Mouse (Mus musculus) mature B cell (primary cell): ENCODE measurements around the gene Hist1h2af.
"Not testable (repeated sequence)": the region's sequence is repeated elsewhere in the genome, so short reads cannot be mapped to it uniquely, and the experiment has no call there.

Source experiments
- in situ Hi-C: fragments of 300-500 bp; cut with MboI; formaldehyde crosslinking; loops from 2 replicates; pipeline ENCODE4 v1.14.3; 2019

Hist1h2af gene

DNA sequence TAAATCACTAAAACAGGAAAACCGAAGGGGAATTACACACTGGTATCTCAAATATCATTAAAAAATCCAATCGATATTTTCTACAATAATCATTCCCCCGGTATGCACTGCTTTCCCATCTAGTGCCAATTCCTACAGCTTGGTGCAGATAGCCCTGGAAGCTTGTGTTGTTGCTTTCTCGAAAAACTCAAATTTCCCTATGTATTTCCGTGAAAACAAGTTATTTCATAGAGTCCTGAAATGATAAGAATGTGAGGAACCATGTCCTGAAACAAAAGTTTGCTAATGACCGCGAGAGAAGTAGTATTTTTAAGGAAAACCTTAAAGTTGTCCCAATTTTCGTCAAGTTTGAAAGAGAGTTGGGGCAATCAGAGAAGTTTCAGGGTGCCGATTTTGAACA lies 20.7 kb downstream of the Hist1h2af start:
- in situ Hi-C loops, result loop anchor here (10.0 kb wide), 2 partner anchors 190 to 1730 kb away; partner anchors contain the start of genes Hist1h2bb and Hist1h3c

DNA sequence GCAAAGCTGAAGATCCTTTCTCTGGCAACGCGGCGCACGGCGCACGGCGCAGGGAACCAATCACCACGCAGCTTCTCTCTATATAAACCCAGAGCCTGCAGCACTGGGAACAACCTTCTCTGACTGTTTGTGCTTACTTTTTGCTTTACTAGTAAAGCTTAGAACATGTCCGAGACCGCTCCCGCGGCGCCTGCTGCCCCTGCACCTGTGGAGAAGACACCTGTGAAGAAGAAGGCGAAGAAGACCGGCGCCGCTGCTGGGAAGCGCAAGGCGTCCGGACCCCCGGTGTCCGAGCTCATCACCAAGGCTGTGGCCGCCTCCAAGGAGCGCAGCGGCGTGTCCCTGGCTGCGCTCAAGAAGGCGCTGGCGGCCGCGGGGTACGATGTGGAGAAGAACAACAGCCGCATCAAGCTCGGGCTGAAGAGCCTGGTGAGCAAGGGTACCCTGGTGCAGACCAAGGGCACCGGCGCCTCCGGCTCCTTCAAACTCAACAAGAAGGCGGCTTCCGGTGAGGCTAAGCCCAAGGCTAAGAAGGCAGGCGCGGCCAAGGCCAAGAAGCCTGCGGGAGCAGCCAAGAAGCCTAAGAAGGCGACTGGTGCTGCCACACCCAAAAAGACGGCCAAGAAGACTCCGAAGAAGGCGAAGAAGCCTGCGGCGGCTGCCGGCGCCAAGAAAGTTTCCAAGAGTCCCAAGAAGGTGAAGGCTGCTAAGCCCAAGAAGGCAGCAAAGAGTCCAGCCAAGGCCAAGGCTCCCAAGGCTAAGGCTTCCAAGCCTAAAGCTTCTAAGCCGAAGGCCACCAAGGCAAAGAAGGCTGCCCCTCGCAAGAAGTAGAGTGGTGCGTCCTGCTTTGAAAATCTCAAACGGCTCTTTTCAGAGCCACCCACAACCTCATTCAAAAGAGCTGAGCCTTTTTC lies 21.5 kb downstream of the Hist1h2af start:
- in situ Hi-C loops, result loop anchor here (10.0 kb wide), 2 partner anchors 190 to 1730 kb away; partner anchors contain the start of genes Hist1h2bb and Hist1h3c

DNA sequence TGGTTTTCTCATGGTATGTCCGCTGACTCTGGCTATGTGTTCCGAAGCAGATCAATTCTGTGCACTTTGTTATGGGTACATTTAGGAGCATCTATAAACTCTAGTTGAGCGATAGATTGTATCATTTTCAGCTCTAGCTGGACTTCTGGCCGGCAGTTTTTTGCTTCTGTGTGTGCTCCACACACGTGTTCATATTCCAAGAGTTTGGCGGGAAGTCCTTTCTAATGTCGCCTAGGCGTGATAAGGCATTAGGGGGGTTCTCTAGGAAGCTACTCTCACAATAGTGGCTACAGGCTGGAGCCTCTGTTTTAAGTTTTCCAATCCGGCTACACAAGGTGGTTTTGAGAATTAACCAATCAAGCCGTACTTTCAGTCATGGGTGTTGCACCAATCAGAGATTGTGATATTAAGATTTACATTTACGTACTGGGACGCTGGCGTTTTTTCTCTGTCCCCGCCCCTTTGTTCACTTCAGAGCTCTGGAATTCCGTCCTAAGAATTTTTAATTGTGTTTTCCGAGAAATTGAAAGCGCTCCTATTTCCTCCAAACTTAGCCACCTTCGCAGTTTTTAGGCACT lies 22.2 kb downstream of the Hist1h2af start:
- in situ Hi-C loops, result loop anchor here (10.0 kb wide), 2 partner anchors 189 to 1731 kb away; partner anchors contain the start of genes Hist1h2bb and Hist1h3c

DNA sequence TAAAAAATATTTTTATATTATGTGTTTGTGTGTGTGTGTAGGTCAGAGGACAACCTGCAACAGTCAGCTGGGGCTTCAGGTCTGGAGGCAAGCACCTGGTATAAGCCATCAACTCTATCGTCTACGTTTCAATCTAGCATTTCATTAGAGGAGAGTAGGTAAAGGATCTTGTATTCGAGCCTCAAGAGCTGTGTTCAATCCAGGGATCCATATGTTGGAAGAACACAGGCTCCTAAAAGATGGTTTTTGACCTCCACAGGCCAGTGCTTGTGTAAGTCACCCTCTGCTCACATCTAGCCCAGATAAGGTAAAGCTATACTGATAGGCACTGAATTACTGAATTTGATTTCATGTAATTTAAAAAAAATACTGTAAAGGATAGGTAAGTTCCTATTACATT lies 23.2 kb downstream of the Hist1h2af start:
- in situ Hi-C loops, result loop anchor here (10.0 kb wide), 2 partner anchors 188 to 1732 kb away; partner anchors contain the start of genes Hist1h2bb and Hist1h3c

DNA sequence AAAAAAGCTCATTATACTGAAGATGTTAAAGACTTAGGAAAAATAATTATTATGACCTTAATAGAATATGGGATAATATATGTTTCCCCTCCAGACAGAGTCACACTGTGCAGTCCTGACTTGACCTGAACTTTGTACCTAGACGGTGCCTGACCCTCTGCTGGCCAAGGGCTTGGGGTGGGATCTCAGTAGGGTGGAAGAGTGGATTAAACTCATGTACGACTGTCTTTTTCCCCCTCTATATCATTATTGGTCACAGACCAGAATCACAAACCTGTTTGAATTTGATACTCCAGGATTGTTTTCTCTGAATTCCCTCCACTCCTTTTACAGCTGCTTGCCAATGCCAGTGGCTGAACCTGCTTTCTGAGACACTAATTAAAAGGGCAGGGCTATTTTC lies 27.0 kb downstream of the Hist1h2af start:
- in situ Hi-C loops, result not testable (repeated sequence)

DNA sequence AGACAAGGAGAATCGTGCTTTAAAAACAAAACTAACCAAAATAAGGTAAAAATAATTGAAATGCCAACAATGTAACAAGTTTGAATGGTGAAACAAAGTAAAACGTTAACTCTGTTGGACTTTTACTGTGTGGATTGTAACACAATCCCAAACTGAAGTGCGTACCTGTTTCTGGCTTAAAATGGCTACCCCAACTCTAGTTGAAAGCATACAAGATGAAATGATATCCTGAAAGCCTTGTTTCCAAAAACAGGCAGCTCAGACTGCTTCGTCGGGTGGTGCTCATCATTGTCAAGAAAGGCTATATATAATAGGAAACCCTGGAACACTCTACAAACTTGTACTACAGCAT lies 27.8 kb downstream of the Hist1h2af start:
- in situ Hi-C loops, result not testable (repeated sequence)

DNA sequence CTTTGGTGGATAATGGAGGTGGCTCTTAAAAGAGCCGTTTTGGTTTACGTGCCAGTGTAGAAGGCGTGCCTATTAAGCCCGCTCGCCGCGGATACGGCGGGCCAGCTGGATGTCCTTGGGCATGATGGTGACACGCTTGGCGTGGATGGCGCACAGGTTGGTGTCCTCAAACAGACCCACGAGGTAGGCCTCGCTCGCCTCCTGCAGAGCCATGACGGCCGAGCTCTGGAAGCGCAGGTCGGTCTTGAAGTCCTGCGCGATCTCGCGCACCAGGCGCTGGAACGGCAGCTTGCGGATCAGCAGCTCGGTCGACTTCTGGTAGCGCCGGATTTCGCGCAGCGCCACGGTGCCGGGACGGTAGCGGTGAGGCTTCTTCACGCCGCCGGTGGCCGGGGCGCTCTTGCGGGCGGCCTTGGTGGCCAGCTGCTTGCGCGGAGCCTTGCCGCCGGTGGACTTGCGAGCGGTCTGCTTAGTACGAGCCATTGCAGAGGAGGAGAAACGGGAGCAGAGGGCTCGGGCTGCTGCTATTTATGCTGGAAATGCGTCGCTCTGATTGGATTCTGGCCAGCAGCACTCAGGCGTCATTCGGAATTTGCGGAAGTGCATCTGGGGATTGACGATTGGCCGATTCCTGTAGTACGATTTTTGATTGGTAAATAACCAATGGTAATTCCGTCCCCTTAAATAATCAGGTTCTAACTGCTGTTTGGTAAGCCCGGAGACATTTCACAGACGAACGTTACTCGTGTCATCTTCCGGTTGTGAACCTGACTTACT lies 28.4 kb downstream of the Hist1h2af start, which contains the start of gene Hist1h3e:
Gene Hist1h3e (minus strand): TSS at position 487 of the 777 bp plus-strand sequence.
- in situ Hi-C loops, result not testable (repeated sequence)

DNA sequence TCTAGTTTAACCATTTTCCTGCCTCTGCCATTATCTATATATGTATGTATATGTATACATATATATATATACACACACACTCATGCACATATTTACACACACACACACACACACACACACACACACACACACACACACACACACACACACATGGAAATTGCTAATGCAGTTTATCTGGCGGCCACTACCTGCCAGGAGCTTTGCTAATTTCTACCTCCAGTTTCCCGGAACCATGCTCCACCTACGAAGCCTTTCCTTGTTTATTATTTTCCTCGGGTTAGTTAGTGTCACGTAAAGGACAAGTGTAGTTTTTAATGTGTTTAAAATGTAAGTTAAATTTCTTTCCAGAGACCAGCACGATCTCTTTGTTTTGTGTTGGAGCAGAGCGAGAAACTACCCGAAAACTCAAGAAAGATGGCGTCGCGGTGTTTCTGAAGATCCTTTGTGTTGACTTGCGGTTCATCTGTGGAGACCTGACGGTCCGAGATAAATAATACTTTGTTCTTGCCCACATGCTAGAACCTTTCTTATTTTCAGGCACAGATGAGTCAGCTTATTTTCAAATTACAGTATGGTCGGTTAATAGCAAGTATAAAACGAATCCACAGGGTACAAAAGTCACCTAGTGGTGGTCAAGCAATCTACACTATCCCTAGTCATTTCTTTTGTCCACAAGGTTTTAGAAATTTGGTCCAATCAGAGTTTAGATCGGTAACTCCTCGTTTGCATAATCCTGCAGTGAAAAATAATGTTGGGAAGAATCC lies 29.2 kb downstream of the Hist1h2af start:
- in situ Hi-C loops, result no loop called here

DNA sequence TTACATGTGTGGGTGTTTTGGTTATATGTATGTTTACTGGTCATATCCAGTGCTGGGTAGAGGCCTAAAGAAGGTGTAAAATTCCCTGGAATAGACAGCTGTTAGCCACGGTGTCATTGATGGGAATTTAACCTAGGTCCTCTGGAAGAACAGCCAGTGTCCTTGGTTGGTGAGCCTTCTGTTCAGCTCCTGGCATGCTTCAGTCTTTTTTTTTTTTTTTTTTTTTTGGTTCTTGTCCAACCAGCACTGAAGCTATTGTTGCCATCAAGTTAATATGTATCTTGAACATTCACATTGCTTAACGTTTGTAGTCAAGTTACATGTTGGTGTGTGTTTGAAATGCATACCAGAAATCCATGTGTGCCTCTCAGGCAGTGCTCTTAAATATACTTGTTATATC lies 30.8 kb downstream of the Hist1h2af start:
- in situ Hi-C loops, result no loop called here

DNA sequence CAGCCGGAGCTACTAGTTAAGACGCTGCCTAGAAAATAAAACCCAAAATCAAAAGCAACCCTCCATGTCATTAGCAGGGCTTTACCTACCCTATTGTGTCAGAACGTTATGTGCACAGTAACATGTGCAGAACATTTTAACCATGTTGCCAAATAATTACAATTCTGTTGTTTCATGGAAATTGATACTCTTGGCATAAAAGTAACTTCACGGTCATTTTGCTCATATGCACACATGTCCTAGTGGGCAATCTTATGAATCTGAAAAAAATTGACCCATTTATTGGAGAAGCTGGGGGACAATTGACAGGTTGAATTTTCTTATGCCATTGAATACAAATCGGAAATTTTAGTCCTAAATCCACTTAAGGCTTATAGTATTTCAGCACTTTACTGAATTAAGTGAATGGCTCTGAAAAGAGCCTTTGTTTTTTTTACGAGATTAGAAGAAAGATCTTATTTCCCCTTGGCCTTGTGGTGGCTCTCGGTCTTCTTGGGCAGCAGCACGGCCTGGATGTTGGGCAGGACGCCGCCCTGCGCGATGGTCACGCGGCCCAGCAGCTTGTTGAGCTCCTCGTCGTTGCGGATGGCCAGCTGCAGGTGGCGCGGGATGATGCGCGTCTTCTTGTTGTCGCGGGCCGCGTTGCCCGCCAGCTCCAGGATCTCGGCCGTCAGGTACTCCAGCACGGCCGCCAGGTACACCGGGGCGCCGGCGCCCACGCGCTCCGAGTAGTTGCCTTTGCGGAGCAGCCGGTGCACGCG lies 36.7 kb downstream of the Hist1h2af start:
- in situ Hi-C loops, result not testable (repeated sequence)

DNA sequence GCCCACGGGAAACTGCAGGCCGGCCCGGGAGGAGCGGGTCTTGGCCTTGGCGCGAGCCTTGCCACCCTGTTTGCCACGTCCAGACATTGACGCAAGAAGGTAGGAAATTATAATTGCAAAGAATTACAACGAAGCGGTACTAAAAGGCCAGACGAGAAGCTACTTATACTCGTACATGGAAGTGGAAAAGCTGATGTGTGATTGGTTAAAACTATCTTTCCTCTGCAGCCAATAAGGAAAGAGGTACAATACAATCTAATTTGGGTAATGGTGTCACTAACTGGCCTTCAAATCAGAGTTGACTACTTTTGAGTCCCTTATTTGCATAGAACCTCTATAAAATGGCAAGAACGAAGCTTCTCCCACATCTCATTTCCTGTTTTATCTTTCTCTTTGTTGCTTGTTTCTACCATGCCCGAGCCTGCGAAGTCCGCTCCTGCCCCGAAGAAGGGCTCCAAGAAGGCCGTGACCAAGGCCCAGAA lies 37.4 kb downstream of the Hist1h2af start, which contains the start of the genes Hist1h2ae and Hist1h2bg:
Gene Hist1h2ae (minus strand): TSS at position 199 of the 482 bp plus-strand sequence.
Gene Hist1h2bg (plus strand): TSS at position 375 of the 482 bp plus-strand sequence.
- in situ Hi-C loops, result no loop called here

DNA sequence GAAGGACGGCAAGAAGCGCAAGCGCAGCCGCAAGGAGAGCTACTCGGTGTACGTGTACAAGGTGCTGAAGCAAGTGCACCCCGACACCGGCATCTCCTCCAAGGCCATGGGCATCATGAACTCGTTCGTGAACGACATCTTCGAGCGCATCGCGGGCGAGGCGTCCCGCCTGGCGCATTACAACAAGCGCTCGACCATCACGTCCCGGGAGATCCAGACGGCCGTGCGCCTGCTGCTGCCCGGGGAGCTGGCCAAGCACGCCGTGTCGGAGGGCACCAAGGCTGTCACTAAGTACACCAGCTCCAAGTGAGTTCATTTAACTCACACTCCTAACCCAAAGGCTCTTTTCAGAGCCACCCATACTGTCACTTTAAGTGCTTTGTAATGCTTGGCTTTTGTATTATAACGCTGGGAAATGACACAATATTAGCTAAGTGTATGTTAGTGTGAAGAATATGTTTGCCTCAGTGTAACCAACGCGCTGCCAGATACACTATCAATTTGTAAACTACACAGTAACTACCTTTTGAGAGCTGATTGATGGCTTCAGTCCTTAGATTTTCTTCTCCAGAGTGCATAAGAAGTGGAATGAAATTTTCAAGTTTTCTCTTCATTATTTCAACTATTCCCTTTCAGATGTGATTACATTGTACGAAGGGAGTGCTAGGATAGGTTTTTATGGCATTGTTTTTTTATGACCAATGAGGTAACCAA lies 38.0 kb downstream of the Hist1h2af start:
- in situ Hi-C loops, result not testable (repeated sequence)

DNA sequence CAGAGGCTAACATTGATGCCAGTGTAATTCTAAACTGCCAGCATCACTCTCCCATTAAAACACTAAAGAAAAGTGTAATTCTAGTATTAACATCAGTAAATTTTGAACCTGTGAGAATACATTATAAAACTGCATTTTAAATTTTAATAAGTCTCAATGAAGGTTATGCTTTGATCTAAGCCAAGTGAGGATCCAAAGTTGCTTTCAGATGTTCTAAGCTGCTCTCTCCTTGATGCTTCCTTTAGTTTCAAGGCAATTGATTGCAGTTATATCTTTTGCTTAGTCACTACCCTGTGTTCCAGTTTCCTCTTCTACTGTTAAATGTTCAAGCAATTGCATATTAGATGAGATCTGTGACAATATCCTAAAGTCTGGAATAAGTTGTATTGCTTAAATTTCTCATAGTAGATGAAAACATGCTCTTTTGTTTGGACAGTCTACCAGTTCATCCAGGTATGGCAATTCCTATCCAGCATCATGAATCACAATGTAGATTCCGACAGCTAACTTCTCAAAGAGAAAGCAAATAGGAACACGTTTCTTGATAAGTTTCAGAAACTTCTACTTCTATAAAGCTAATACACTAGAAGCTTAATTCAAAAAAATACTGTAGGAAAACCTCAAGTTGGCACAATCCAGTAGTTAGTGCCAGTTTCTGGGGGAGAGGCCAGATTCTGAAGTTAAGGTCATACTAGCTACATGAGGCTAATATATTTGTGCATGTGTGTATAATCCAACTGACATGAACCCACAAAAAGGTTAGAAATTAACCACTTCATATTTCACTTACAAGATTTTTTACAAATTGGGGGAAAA lies 38.7 kb downstream of the Hist1h2af start:
- in situ Hi-C loops, result no loop called here

DNA sequence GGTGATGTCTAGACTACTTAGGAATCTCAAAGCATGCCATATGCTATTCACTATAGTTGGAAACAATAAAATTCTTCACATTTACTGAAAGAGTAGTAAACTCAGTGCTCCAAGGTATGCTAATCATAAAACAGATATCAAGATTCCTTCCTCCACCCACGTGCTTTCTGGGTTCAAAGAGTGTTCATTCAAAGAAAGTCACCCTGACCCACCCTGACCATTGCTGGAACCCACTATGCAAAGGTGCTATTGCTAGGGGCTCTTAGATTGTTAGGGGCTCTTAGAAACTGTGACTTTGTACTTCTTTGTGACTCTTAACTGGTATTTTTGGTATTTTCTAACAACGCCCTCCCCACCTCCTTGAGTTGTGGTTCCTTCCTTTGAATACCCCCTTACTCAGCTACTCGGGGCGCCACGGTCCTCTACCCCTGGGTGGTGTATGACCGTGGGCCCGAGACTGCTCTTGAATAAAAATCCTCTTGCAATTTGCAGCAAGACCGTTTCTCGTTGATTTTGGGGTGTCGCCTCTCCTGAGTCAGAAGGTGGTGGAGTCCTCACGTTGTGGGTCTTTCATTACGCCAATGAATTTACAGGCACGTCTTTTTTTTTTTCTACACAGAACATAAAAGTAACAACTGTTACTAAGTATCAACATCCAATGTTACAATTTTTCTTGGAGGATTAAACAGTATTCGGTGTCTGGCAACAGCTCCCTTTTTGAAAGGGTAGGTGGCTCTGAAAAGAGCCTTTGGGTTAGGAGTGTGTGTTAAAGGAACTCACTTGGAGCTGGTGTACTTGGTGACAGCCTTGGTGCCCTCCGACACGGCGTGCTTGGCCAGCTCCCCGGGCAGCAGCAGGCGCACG lies 39.6 kb downstream of the Hist1h2af start:
- in situ Hi-C loops, result not testable (repeated sequence)

DNA sequence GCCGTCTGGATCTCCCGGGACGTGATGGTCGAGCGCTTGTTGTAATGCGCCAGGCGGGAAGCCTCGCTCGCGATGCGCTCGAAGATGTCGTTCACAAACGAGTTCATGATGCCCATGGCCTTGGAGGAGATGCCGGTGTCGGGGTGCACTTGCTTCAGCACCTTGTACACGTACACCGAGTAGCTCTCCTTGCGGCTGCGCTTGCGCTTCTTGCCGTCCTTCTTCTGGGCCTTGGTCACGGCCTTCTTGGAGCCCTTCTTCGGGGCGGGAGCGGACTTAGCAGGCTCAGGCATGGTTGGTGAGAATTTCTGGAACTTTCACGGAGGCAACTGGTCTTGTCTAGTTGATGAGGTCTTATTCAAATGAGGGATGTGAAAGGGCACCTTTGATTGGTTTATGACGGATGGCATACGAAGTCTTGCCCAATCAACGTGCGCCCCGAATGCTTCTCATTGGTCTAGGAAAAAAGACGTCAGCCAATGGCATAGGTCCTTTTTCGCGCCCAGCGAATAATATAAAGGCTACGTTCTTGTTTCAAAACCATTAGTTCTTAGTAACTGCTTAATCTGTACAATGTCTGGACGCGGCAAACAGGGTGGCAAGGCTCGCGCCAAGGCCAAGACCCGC lies 40.3 kb downstream of the Hist1h2af start, which contains the start of the genes Hist1h2bf and Hist1h2ad:
Gene Hist1h2bf (minus strand): TSS at position 299 of the 627 bp plus-strand sequence.
Gene Hist1h2ad (plus strand): TSS at position 484 of the 627 bp plus-strand sequence.
- in situ Hi-C loops, result not testable (repeated sequence)

DNA sequence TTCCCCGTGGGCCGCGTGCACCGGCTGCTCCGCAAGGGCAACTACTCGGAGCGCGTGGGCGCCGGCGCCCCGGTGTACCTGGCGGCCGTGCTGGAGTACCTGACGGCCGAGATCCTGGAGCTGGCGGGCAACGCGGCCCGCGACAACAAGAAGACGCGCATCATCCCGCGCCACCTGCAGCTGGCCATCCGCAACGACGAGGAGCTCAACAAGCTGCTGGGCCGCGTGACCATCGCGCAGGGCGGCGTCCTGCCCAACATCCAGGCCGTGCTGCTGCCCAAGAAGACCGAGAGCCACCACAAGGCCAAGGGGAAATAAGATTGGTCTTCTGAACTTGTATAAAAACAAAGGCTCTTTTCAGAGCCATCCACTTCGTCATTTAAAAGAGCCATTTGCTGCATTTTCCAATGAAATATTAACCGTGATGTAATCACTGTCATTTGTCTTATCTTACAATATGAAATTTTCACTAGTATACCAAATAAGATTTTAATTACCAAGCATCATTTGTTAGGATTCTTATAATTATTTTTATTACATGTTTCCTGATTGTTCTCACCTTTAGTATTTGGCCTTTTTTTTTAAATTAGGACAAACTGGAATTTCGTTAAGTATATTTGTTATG lies 41.0 kb downstream of the Hist1h2af start:
- in situ Hi-C loops, result loop anchor here (25.0 kb wide), 1 partner anchor 113 kb away; the partner anchor contains the start of genes Hist1h1t, Hist1h2ac, Hist1h2bc and Hist1h4c
